17 mouse cellular contexts compared by ENCODE assay signal in genomic region chr6:29630216-29630615, GRCm38 (mm10).
"Had no signal": no experiment of that assay in that cellular context is flagged by ENCODE, and none has a peak within 500 bp of the region (broad histone marks: within the 10 kb centered on the region; RNA-seq: fewer than 3 reads in every experiment).

No protein-coding gene starts in this region.

- H3K4me3 ChIP-seq: neural tube, embryonic 12.5 days; neural tube, embryonic 13.5 days; neural tube, embryonic 15.5 days; stomach, embryonic 15.5 days had no signal

- H3K27ac ChIP-seq: neural tube, embryonic 12.5 days; neural tube, embryonic 13.5 days; neural tube, embryonic 15.5 days; stomach, embryonic 15.5 days; stomach, postnatal 0 days had no signal

- H3K9ac ChIP-seq: neural tube, embryonic 12.5 days; neural tube, embryonic 13.5 days; neural tube, embryonic 15.5 days; stomach, embryonic 15.5 days had no signal

- H3K9me3 ChIP-seq: neural tube, embryonic 12.5 days; neural tube, embryonic 13.5 days; neural tube, embryonic 15.5 days; stomach, embryonic 15.5 days had no signal

- H3K36me3 ChIP-seq: neural tube, embryonic 12.5 days; neural tube, embryonic 13.5 days; neural tube, embryonic 15.5 days; stomach, embryonic 15.5 days had no signal

- DNase-seq: retina, postnatal 1 day; right cerebral cortex, adult 18-20 months; right cerebral cortex, postnatal 14 days; right cerebral cortex, postnatal 25 days; right cerebral cortex, postnatal 4 days; spleen, adult 18-20 months; thymus, adult 18-20 months; thymus, adult 2 months; thymus, postnatal 14 days; thymus, postnatal 25 days; thymus, postnatal 36 days; thymus, postnatal 4 days had no signal

- H3K4me1 ChIP-seq: stomach, embryonic 15.5 days had no signal

- H3K27me3 ChIP-seq: neural tube, embryonic 12.5 days; neural tube, embryonic 13.5 days; neural tube, embryonic 15.5 days had no signal
